ENCODE assay signal across 25 mouse cellular contexts in the genomic region with DNA sequence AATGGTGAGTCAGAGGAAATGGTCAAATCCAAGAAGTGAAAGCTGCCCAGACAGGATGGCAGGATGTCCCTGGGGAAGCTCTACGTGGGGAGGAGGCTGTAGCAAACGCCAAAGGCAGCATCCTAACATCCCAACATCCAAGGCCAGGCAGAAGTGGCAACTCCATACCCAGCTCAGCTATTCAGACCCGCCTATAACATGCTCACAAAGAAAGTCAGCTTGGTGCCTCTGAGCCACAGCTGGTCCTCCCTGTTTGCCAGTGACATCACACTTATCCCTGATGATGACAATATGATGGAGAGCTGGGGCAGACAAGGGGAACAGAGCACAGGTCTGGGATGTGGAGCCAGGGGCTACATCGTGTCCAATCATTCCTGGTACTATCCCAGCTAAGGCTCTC. TPM values are rescaled to one million over a fixed set of nuclear protein-coding genes. Genes with fewer than 3 reads are reported as not detected.
DNase-seq lines count a peak whose midpoint lies in the region; ATAC-seq and TF ChIP-seq lines count a peak whose summit lies in the region.
"Had no signal": no experiment of that assay in that cellular context is flagged by ENCODE, and none has a peak within 500 bp of the region (broad histone marks: within the 10 kb centered on the region; RNA-seq: fewer than 3 reads in every experiment).

No protein-coding gene starts in this region.

- no peak; the same call in 1 of the 2 replicates for TF ChIP-seq POLR2A in testis, adult 2 months (IDR thresholded peaks at IDR 0.05; ENCODE audit: control insufficient read depth, low read depth, low read length)

- peak overlapping the region; percentile 34 for H3K4me3 ChIP-seq in gastrocnemius, adult 2 months
- H3K4me3 ChIP-seq in heart, postnatal 0 days (ENCODE audit: low read depth, low read length) = no peak overlapping the region
- no peak overlapping the region for H3K4me3 ChIP-seq in kidney, embryonic 14.5 days (ENCODE audit: low read length)
- peak overlapping the region; percentile 24; the same call in 1 of the 2 replicates for H3K4me3 ChIP-seq in testis, adult 2 months (ENCODE audit: control insufficient read depth, low read depth, low read length)
- H3K4me3 ChIP-seq: heart, embryonic 15.5 days; hindbrain, embryonic 10.5 days; limb, embryonic 12.5 days; lung, embryonic 15.5 days; midbrain, embryonic 15.5 days; neural tube, embryonic 13.5 days had no signal

- WGBS in heart, postnatal 0 days = 43% methylated on average over 4 of the region's 4 CpGs
- 66% methylated on average over 4 of the region's 4 CpGs for WGBS in kidney, embryonic 14.5 days

- H3K4me1 ChIP-seq in heart, postnatal 0 days (ENCODE audit: control insufficient read depth, insufficient read depth) = peaks cover 33% of the 10 kb centered on the region; the same call in 1 of the 2 replicates
- H3K4me1 ChIP-seq in kidney, embryonic 14.5 days (ENCODE audit: control insufficient read depth, insufficient read depth, low read length) = 0 out of 2 replicates have a peak, but pooled peaks cover 6% of the 10 kb centered on the region
- H3K4me1 ChIP-seq in testis, adult 2 months (ENCODE audit: control insufficient read depth, insufficient read depth, low read length) = peaks cover 17% of the 10 kb centered on the region

- no peaks in the 10 kb centered on the region for H3K9me3 ChIP-seq in heart, postnatal 0 days (replicated peaks; ENCODE audit: control insufficient read depth, low read length)
- no peaks in the 10 kb centered on the region for H3K9me3 ChIP-seq in kidney, embryonic 14.5 days (ENCODE audit: control insufficient read depth, low read length)
- H3K9me3 ChIP-seq: heart, embryonic 15.5 days; hindbrain, embryonic 10.5 days; limb, embryonic 12.5 days; lung, embryonic 15.5 days; midbrain, embryonic 15.5 days; neural tube, embryonic 13.5 days had no signal

- no peak overlapping the region for H3K27ac ChIP-seq in gastrocnemius, adult 2 months
- no peak overlapping the region for H3K27ac ChIP-seq in heart, postnatal 0 days (ENCODE audit: low read depth)
- H3K27ac ChIP-seq in kidney, embryonic 14.5 days (ENCODE audit: low read depth, low read length) = no peak overlapping the region
- no peak overlapping the region for H3K27ac ChIP-seq in testis, adult 2 months (ENCODE audit: control insufficient read depth, insufficient read depth, low read depth, low read length)
- H3K27ac ChIP-seq: heart, embryonic 15.5 days; hindbrain, embryonic 10.5 days; kidney, postnatal 0 days; limb, embryonic 12.5 days; lung, embryonic 15.5 days; macrophage; midbrain, embryonic 15.5 days; neural tube, embryonic 13.5 days had no signal

- TF ChIP-seq CTCF in gastrocnemius, adult 2 months (IDR thresholded peaks at IDR 0.05) = no peak
- TF ChIP-seq CTCF in heart, postnatal 0 days (IDR thresholded peaks at IDR 0.05; ENCODE audit: low read depth) = no peak
- TF ChIP-seq CTCF in testis, adult 2 months (IDR thresholded peaks at IDR 0.05; ENCODE audit: control insufficient read depth, insufficient read depth, insufficient replicate concordance, low read depth, low read length) = no peak

- H3K4me2 ChIP-seq in heart, postnatal 0 days (ENCODE audit: low read depth, low read length) = peak overlapping the region; percentile 90
- no peak overlapping the region for H3K4me2 ChIP-seq in kidney, embryonic 14.5 days (replicated peaks; ENCODE audit: low read depth, low read length)
- H3K4me2 ChIP-seq: limb, embryonic 12.5 days; liver, embryonic 11.5 days; lung, embryonic 15.5 days; midbrain, embryonic 15.5 days; neural tube, embryonic 13.5 days had no signal

- H3K36me3 ChIP-seq in heart, postnatal 0 days (replicated peaks; ENCODE audit: control insufficient read depth, insufficient read depth, low read length) = no peaks in the 10 kb centered on the region
- no peaks in the 10 kb centered on the region for H3K36me3 ChIP-seq in kidney, embryonic 14.5 days (ENCODE audit: control insufficient read depth, insufficient read depth, low read length)
- H3K36me3 ChIP-seq in testis, adult 2 months (ENCODE audit: control insufficient read depth, insufficient read depth, low read length) = no peaks in the 10 kb centered on the region
- H3K36me3 ChIP-seq: heart, embryonic 15.5 days; hindbrain, embryonic 10.5 days; limb, embryonic 12.5 days; lung, embryonic 15.5 days; midbrain, embryonic 15.5 days; neural tube, embryonic 13.5 days had no signal

- no peak for DNase-seq in gastrocnemius, adult 2 months
- no peak for DNase-seq in gastrocnemius, postnatal 25 days
- no peak for DNase-seq in heart, postnatal 0 days (ENCODE audit: low spot score)
- DNase-seq in heart, postnatal 4 days = no peak
- peak; percentile 30 for DNase-seq in kidney, adult 9 months
- no peak for DNase-seq in testis, postnatal 10 days (ENCODE audit: low spot score)
- DNase-seq: adrenal gland, postnatal 25 days; cerebellum, adult 9-10 months; gastrocnemius, postnatal 14 days; retina, postnatal 1 day; right cerebral cortex, postnatal 25 days; spleen, adult 18-20 months; thymus, postnatal 14 days had no signal

- no peak overlapping the region for H3K9ac ChIP-seq in heart, postnatal 0 days (replicated peaks; ENCODE audit: low read depth, low read length)
- H3K9ac ChIP-seq in kidney, embryonic 14.5 days (ENCODE audit: low read depth, low read length) = no peak overlapping the region
- H3K9ac ChIP-seq: heart, embryonic 15.5 days; limb, embryonic 12.5 days; lung, embryonic 15.5 days; midbrain, embryonic 15.5 days; neural tube, embryonic 13.5 days had no signal

- no peak for ATAC-seq in heart, postnatal 0 days (ENCODE audit: insufficient read depth, low read depth)
- ATAC-seq in kidney, embryonic 14.5 days (ENCODE audit: low FRiP score, low TSS enrichment) = no peak
- ATAC-seq: forebrain, embryonic 16.5 days; midbrain, embryonic 15.5 days had no signal

- intact Hi-C loops in gastrocnemius, adult 2 months (cut with DNase I) = no loop called here

- no peak for TF ChIP-seq EP300 in heart, postnatal 0 days (IDR thresholded peaks at IDR 0.05; ENCODE audit: low read depth)

- no peaks in the 10 kb centered on the region for H3K27me3 ChIP-seq in heart, postnatal 0 days (ENCODE audit: control insufficient read depth, insufficient read depth, low read length)
- peaks cover 22% of the 10 kb centered on the region for H3K27me3 ChIP-seq in kidney, embryonic 14.5 days (ENCODE audit: control insufficient read depth, insufficient read depth, low read length)
- H3K27me3 ChIP-seq in testis, adult 2 months (ENCODE audit: control insufficient read depth, insufficient read depth, low read length) = no peaks in the 10 kb centered on the region

RNA-seq across cellular contexts. Expression of a gene that starts 5.5 kb away (rescaled TPM):
- 1 to 10 TPM; 3.6 to 8.6 TPM for total RNA-seq in gastrocnemius, adult 2 months (2021)
- 1 to 10 TPM; 4.6 TPM for total RNA-seq in gastrocnemius, postnatal 25 days (2021)
- total RNA-seq in heart, postnatal 0 days (2014; rRNA removed; ENCODE audit: low replicate concordance) = 29.5 and 31.2 TPM in 2 replicates
- 15.9 and 16.5 TPM in 2 replicates for polyA plus RNA-seq in heart, postnatal 0 days (2015; fragmentation: Nextera tagmentation; extraction: Ambion mirVana)
- 10 to 100 TPM; 24.5 to 25.4 TPM for total RNA-seq in heart, postnatal 4 days (2021)
- 7.8 and 9.4 TPM in 2 replicates for polyA plus RNA-seq in kidney, embryonic 14.5 days (2014; fragmentation: Nextera tagmentation; extraction: Ambion mirVana)
- polyA plus RNA-seq in testis, adult 2 months (2012; rRNA removed) = 10.3 and 10.7 TPM in 2 replicates

Comparison
In these comparisons a context has a peak if more than half of its experiments do, and no peak if none do; other contexts are left out.
1. H3K4me3 ChIP-seq: peak in gastrocnemius, adult 2 months (single experiment) and testis, adult 2 months (single experiment); none in heart, postnatal 0 days (single experiment) and kidney, embryonic 14.5 days (single experiment).